Mouse (Mus musculus) lung, embryonic 16.5 days (tissue): ENCODE results near the gene Gkn2. TPM values are rescaled to one million over a fixed set of nuclear protein-coding genes. Genes with fewer than 3 reads are reported as not detected.

Experiments
- ATAC-seq: fragments of 200-750 bp; cut with Nextera tagmentation; 2 replicates; pipeline ENCODE4 v1.8.0; 2017; ENCODE audit warnings: low read depth, mild to moderate bottlenecking, moderate library complexity
- H3K27ac ChIP-seq: fragments of 300-500 bp; sonication (generic); 2 replicates; pipeline ENCODE4 v1.5.1; 2014; ENCODE audit warnings: mild to moderate bottlenecking, control low read depth, low read length
- H3K27me3 ChIP-seq: fragments of 300-500 bp; sonication (generic); 2 replicates; pipeline ENCODE4 v1.6.1; 2014; ENCODE audit warnings: low read depth, low read length, mixed read lengths; ENCODE audit not compliant: control insufficient read depth, insufficient read depth
- H3K36me3 ChIP-seq: fragments of 300-500 bp; sonication (generic); 2 replicates; pipeline ENCODE4 v1.6.1; 2014; ENCODE audit warnings: low read length; ENCODE audit not compliant: control insufficient read depth, insufficient read depth
- H3K4me1 ChIP-seq: fragments of 300-500 bp; sonication (generic); replicated peaks from 2 replicates; pipeline ENCODE4 v1.6.1; 2014; ENCODE audit warnings: low read length, mixed read lengths; ENCODE audit not compliant: control insufficient read depth, insufficient read depth
- H3K4me2 ChIP-seq: fragments of 300-500 bp; sonication (generic); 2 replicates; pipeline ENCODE4 v1.6.1; 2014; ENCODE audit warnings: low read depth, low read length, control low read depth
- H3K4me3 ChIP-seq: fragments of 300-500 bp; sonication (generic); 2 replicates; pipeline ENCODE4 v1.5.1; 2014; ENCODE audit warnings: mild to moderate bottlenecking, low read length, control low read depth
- H3K9ac ChIP-seq: fragments of 300-500 bp; sonication (generic); 2 replicates; pipeline ENCODE4 v1.6.1; 2014; ENCODE audit warnings: low read length, control low read depth
- H3K9me3 ChIP-seq: fragments of 300-500 bp; sonication (generic); 2 replicates; pipeline ENCODE4 v1.6.1; 2016; ENCODE audit warnings: low read length; ENCODE audit not compliant: control insufficient read depth
- WGBS: fragments of 180-500 bp; shearing (Covaris S2); extraction: QIAGEN DNeasy Blood & Tissue Kit; methylation state at CpG from one replicate; pipeline ENCODE4 v1.1.7; 2014; 5-methylcytosine and 5-hydroxymethylcytosine counted together
- polyA plus RNA-seq: library from polyadenylated mRNA; unstranded; fragments of >200 nt; fragmentation: Nextera tagmentation; extraction: Ambion mirVana; gene quantifications from 2 replicates; pipeline ENCODE4 v1.2.1, GENCODE M21; 2015

Gkn2 gene
- polyA plus RNA-seq, 1 experiment from 2014 or later = 0.73 TPM

DNA sequence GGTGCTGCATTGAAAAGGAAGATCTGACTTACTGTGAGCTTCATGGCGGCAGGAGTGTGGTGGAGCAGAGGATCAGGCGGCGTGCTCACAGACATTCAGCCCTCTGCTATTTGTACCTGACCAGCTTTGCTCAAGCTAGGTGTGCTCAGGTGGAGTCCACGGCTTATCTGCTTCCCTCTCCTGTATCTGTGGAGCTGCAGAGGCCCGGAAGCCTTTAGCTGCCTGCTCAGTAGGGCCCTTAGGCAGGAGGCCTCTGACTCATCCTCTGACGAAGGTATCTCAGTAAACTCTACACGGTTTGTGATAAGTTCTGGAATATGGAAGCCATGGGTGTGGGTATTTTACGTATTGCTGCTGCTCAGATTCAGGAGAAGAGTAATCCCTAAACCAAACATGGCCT lies 22.3 kb upstream of the Gkn2 start, which contains the start of gene Gkn1:
TSS of gene Gkn1 (minus strand) at position 114 of the 400 bp plus-strand sequence.
- ATAC-seq = no peak
- 86% methylated on average over 8 of the region's 8 CpGs for WGBS
- Histone ChIP-seq H3K4me1 (no peaks in the 10 kb centered on the region), H3K36me3 (no peaks in the 10 kb centered on the region), H3K4me3 (no peak within 1 kb of the TSS), H3K27ac (no peak within 1 kb of the TSS), H3K9me3 (no peaks in the 10 kb centered on the region), H3K4me2 (no peak within 1 kb of the TSS), H3K9ac (no peak within 1 kb of the TSS), H3K27me3 (no peaks in the 10 kb centered on the region; the same call in 1 of the 2 replicates)

DNA sequence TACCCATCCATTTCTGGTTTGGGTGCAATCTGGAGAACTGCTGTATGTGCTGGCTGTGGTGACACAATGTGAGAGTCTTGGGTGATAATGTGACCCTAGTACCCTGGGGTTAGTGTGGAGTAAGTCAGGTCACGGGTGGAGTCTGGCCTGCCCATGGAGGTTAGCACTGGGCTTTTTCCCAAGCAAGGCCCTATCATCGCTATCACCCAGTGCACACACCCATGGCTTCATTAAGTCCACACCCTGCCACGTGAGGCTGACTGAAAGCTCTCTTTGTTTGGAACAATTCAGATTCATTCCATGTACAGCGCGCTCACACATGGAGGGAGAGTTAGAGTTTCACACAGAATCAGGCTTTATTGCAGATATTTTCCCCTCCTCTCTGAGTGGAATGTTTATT lies 18.7 kb upstream of the Gkn2 start:
- Histone ChIP-seq H3K4me2 (no peak overlapping the region), H3K9me3 (no peaks in the 10 kb centered on the region), H3K27me3 (no peaks in the 10 kb centered on the region), H3K9ac (no peak overlapping the region), H3K4me1 (no peaks in the 10 kb centered on the region), H3K27ac (no peak overlapping the region), H3K36me3 (no peaks in the 10 kb centered on the region), H3K4me3 (no peak overlapping the region)
- WGBS = 70% methylated on average over 5 of the region's 5 CpGs
- ATAC-seq = no peak

GRCm38 (mm10) chr6:87369223-87369622 lies 3.9 kb upstream of the Gkn2 start:
- ATAC-seq = no peak
- H3K27ac ChIP-seq = no peak overlapping the region
- H3K9me3 ChIP-seq = no peaks in the 10 kb centered on the region
- peaks cover 8% of the 10 kb centered on the region for H3K27me3 ChIP-seq
- no peaks in the 10 kb centered on the region for H3K36me3 ChIP-seq
- H3K4me1 ChIP-seq = no peaks in the 10 kb centered on the region
- no peak overlapping the region for H3K4me2 ChIP-seq
- H3K4me3 ChIP-seq = no peak overlapping the region
- H3K9ac ChIP-seq = no peak overlapping the region
- 64% methylated on average over 5 of the region's 5 CpGs for WGBS

- Histone ChIP-seq H3K27me3 (peaks cover 18% of the 10 kb centered on the region; the same call in 1 of the 2 replicates), H3K9ac (peak overlapping the region; percentile 26; the same call in 1 of the 2 replicates)
Measured at GRCm38 (mm10) chr6:87383926-87384691, 11.0 kb downstream of the Gkn2 start.

GRCm38 (mm10) chr6:87384761-87385160 lies 11.6 kb downstream of the Gkn2 start:
- Histone ChIP-seq H3K4me1 (peaks cover 12% of the 10 kb centered on the region), H3K4me3 (no peak overlapping the region), H3K36me3 (no peaks in the 10 kb centered on the region), H3K27ac (no peak overlapping the region), H3K9ac (no peak overlapping the region), H3K4me2 (peak overlapping the region; percentile 50), H3K27me3 (peaks cover 18% of the 10 kb centered on the region; the same call in 1 of the 2 replicates), H3K9me3 (no peaks in the 10 kb centered on the region)
- ATAC-seq = no peak
- WGBS = 17% methylated on average over 5 of the region's 6 CpGs

More at GRCm38 (mm10) chr6:87383926-87384691, 11.0 kb downstream of the Gkn2 start:
- no peak overlapping the region for H3K27ac ChIP-seq
- 9% methylated on average over 24 of the region's 24 CpGs for WGBS
- H3K36me3 ChIP-seq = no peaks in the 10 kb centered on the region
- ATAC-seq = no peak
- peak overlapping the region; percentile 28 for H3K4me3 ChIP-seq
- no peaks in the 10 kb centered on the region for H3K9me3 ChIP-seq
- H3K4me2 ChIP-seq = peak overlapping the region; percentile 50
- peaks cover 8% of the 10 kb centered on the region; the same call in 1 of the 2 replicates for H3K4me1 ChIP-seq

DNA sequence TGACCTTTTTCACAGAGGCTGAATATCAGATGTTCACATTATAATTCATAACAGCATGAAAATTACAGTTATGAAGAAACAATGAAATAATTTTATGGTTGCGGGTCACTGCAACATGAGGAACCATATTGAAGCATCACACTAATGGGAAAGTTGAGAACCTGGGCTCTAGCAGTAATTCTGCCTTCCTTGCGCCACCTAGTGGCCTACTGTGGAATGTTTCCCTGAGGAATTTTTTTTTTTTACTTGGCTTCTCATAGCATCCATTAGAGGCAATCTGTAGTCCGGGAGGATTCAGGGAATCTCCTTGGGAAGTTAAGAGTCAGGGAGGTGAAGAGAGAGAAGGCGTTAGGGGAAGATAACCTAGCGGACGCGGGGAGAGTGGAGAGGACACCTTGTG lies 13.0 kb downstream of the Gkn2 start:
- Histone ChIP-seq H3K27me3 (peaks cover 18% of the 10 kb centered on the region; the same call in 1 of the 2 replicates), H3K9ac (no peak overlapping the region), H3K4me2 (no peak overlapping the region), H3K36me3 (no peaks in the 10 kb centered on the region), H3K4me1 (peaks cover 13% of the 10 kb centered on the region), H3K9me3 (no peaks in the 10 kb centered on the region), H3K27ac (no peak overlapping the region), H3K4me3 (no peak overlapping the region)
- no peak for ATAC-seq
- WGBS = 7% methylated on average over 7 of the region's 7 CpGs

DNA sequence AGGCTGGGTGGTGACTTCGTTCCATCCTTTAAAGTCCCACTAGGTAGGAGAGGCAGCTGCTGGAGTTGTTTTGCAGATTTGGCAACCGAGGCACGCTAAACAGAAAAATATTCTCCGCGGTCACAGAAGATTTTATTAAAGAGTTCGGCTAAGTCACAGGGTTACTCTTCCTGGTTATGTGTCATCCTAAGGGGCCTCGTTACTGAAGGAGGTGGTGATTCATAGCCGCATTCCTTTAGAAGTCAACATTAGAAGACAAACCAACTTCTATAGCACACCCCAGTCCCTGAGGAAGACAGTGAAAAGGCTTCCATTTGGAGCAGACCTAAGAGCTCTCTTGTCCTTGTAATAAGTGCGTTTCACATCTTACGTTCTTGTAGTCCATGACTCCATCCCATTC lies 13.5 kb downstream of the Gkn2 start:
- Histone ChIP-seq H3K36me3 (no peaks in the 10 kb centered on the region), H3K9me3 (no peaks in the 10 kb centered on the region), H3K27me3 (peaks cover 15% of the 10 kb centered on the region; the same call in 1 of the 2 replicates), H3K4me3 (no peak overlapping the region), H3K4me2 (no peak overlapping the region), H3K27ac (no peak overlapping the region), H3K9ac (no peak overlapping the region), H3K4me1 (peaks cover 13% of the 10 kb centered on the region)
- WGBS = 71% methylated on average over 10 of the region's 10 CpGs
- no peak for ATAC-seq

GRCm38 (mm10) chr6:87388877-87389276 lies 15.7 kb downstream of the Gkn2 start, which contains the start of gene Gkn3:
Gene Gkn3, minus strand, starts transcription at chr6:87388935.
- H3K36me3 ChIP-seq = no peaks in the 10 kb centered on the region
- 33% methylated on average over 7 of the region's 7 CpGs for WGBS

DNA sequence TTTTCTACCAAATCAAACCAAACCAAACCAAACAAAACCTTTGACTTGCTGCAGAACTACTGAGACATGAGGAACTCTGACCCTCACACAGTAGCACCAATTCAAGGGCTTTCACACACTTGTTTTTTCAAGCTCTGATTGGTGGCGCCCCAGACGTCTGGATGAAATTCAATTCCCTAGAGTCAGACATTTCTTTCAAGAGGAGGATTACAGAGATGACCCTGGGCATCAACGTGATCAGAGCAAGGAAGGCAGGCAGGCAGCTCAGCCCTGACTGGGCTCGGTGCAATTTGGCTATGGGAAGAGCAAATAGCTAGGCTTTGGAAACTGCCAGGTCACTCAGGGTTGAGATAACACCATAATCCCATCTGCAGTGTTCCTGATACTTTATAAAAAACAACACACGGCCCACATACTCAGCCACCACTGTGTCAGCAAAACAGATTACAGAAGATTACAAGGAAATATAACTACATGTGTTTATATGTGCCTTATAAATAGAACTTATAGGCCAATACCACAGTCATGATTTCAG lies 16.4 kb downstream of the Gkn2 start:
- no peak overlapping the region for H3K9ac ChIP-seq
- H3K36me3 ChIP-seq = no peaks in the 10 kb centered on the region
- H3K4me1 ChIP-seq = peaks cover 9% of the 10 kb centered on the region
- H3K9me3 ChIP-seq = no peaks in the 10 kb centered on the region
- no peak for ATAC-seq
- H3K27ac ChIP-seq = peak overlapping the region; percentile 42; the same call in 1 of the 2 replicates
- no peaks in the 10 kb centered on the region for H3K27me3 ChIP-seq
- H3K4me2 ChIP-seq = no peak overlapping the region
- 21% methylated on average over 5 of the region's 5 CpGs for WGBS
- H3K4me3 ChIP-seq = no peak overlapping the region

More at GRCm38 (mm10) chr6:87388877-87389276, 15.7 kb downstream of the Gkn2 start, which contains the start of gene Gkn3:
- H3K27ac ChIP-seq = peak within 1 kb of the TSS; percentile 42
- no peak within 1 kb of the TSS for H3K4me3 ChIP-seq
- no peak within 1 kb of the TSS for H3K4me2 ChIP-seq
- H3K27me3 ChIP-seq = no peaks in the 10 kb centered on the region
- ATAC-seq = peak; percentile 63
- H3K4me1 ChIP-seq = peaks cover 12% of the 10 kb centered on the region
- no peaks in the 10 kb centered on the region for H3K9me3 ChIP-seq
- H3K9ac ChIP-seq = no peak within 1 kb of the TSS
